Mouse (Mus musculus) cerebellum, adult 18-20 months (tissue): ENCODE measurements at regions not wholly inside any gene's neighbourhood (a gene's known extent, or its start where the extent isn't known, plus 50 kb on each side); places are given as distances from the start of the nearest gene placed in this dataset.
"Not testable (repeated sequence)": the region's sequence is repeated elsewhere in the genome, so short reads cannot be mapped to it uniquely, and the experiment has no call there.

Source experiments
- DNase-seq, 2 experiments: peaks; one replicate each; pipeline ENCODE4 v3.0.0; 2021

DNA sequence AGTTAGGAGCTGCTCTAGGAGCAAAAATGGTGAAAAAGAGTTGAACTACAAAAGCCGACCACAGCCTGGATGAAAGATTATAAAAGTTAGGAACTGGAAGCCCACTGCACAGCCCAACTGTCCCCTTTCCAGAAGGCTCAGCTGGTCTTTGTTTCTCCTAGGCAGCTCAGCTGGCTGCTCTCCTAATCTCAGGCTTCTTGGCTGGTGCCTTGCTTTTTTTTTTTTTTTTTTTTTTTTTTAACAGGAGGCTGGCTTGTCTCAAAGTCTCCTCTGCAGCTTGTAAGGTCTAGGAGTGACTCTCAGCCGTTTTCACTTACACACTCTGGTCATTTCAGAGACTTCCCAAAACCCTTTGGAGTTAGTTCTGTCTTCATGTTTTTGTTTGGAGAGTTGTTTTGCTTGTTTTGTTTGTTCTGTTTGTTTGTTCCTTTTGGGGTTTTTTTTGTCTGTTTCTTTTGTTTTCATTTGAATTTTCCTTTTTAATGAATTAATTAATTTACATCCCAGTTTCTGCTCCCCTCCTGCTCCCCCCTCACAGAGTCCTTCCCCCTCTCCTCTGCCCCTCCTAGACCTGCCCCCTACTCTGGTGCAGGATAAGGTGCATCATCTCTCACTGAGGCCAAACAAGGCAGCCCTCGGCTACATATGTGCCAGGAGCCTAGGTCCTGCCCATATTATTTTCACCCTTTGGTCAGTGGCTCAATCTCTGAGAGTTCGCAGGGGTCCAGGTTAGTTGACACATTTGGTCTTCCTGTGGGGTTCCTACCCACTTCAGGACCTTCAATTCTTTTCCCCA is 225.6 kb upstream of the Gm11146 start:
- no peak for DNase-seq

DNA sequence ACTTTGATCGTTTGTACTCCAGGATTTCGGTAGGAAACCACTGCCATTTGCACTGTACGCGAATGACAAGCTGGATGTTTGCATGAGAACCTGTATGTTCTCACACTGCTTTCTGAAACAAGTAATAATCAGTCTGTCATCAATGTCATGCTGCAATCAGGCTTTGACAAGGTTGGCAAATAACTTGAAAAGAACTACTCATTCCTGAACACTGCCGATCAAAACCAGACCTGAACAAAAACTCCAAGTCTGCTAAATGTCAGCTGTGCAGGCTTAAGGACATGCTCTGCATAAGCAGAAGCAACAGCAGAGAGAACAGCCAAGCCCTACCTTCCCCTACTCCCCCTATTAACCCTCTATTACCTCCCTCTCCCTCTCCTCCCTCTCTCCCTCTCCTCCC is 197.8 kb upstream of the Gm11146 start:
- DNase-seq = no peak

- no peak for DNase-seq
Measured at GRCm38 (mm10) chr16:77796926-77797325, 195.0 kb upstream of the Gm11146 start.

- no peak for DNase-seq
Measured at GRCm38 (mm10) chr16:77789652-77790051, 187.8 kb upstream of the Gm11146 start.

DNA sequence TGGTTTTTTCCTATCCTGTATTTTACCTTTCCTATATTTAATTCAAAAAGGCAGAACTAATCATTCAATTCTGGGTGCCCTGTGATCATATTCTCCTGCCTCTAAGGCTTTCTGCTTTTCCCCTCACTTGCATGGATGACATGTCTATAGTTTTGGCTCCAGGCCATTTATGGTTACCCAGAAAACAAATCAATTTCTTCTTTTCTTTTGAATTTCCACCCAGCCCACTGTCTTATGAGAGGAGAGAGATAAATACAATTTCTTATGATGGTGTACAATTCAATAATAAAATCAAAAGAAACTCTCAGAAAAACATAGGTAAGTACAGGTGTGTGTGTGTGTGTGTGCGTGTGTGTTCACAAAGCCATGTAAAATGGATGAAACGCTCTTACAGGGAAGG is 187.3 kb upstream of the Gm11146 start:
- DNase-seq = no peak

DNA sequence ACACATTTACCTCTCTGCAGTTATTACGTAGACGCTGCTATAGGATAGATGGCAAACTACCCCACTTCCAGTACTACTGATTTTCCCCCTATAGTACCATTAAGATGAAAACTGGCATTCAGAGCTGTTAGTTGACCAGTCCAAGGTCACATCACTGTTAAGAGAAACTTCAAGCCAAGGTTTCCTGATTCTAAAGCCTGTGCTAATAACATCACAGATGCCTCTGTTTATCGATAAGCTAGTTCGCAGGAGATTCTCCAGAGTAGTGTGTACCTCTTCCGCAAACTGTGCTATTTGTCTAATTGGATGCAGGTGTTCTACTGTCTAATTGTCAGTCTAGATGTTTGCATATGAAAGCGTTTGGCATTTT is 186.9 kb upstream of the Gm11146 start:
- no peak for DNase-seq

DNA sequence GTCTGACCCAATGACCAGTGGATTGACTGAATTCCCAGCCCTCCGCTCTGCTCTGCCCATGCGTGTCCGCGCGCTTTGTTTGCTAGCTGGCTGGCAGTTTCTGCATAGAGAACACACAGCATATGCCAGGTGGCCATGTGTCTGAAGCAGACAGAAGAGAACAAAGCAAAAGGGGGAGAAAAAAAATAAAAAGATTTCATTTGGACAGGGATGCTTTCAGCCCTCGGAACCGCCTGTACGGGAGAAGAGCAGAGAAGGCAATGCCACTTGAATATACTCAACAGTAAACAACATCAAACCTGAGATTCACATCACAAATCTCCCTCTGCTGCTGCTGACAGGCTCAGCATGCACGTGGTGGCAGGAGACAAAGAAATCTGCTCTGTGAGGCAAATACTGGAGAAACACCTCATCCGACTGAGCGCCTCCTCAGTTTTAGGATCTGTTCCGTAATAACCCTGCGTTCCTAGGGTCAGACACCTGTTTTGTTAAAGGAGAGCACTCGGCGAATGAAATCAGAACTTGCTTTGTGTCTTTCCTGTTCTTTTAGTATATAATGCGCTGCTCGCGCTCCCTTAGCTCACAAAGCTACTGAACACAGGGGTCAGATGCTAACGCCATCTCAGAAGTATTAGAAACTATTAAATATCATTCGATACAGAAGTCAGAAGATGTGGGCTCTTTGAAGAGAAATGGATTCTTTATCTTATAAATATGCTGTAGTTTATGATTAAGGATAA is 186.3 kb upstream of the Gm11146 start:
- peak; percentile 57 to 58 for DNase-seq

DNA sequence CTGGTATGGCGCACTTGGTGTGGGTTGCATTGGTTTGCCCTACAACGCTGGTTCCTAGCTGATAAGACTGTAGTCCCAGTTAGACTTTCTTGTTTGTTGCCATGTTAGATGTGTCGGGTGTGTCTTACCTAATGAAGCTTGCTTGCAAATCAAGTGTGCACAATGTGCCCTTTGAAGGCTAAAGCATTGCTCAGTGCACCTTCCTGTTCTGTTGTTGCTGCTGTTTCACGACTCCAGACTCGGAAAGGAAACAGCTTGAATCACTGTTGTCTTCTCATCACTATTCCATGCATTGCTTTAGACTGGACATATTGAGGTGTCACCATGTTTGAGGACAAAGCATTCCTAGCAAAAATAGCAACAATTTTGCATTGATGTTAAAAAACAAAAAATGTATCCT is 185.1 kb upstream of the Gm11146 start:
- DNase-seq = no peak

DNA sequence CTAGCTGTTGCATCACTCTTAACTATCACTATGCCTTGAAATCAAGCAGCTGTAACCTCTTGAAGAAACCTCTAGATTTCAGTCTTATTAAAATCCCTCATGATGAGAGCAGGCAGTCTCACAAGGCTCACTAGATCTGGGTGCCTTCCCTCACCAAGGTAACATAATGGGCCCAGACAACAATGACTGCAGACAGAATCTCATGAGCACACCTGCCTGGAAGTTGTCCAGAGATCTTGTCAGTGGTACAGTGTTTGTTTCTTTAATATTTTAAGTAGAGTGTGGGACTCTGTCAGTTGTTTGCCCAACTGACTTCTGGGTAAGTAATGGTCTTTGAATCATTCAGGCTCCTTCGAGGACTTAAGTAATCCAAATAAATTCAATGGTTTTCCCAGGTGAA is 177.1 kb upstream of the Gm11146 start:
- DNase-seq = no peak

GRCm38 (mm10) chr16:77772075-77772474 is 170.2 kb upstream of the Gm11146 start:
- DNase-seq = no peak

DNA sequence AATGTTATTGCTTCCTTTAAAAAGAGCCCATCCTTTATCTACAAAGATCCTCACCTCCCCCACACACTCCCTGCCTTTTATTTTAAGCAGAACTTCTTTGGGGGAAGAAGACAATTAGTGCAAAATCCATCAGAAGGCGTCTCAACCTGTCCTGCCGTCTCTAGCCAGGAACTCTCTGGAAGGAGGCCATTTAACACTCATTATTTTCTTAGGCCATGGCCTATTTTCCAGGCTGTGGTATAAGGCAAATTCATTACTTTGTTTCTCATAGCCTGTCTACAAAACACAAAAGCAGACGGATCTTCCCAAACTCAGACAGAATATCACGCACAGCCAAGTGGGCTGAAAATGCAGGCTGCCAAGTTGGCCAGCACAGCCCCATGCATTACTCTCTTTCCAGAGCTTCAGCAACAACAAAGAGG is 159.0 kb upstream of the Gm11146 start:
- peak in 1 of 2 experiments; percentile 5 for DNase-seq

DNA sequence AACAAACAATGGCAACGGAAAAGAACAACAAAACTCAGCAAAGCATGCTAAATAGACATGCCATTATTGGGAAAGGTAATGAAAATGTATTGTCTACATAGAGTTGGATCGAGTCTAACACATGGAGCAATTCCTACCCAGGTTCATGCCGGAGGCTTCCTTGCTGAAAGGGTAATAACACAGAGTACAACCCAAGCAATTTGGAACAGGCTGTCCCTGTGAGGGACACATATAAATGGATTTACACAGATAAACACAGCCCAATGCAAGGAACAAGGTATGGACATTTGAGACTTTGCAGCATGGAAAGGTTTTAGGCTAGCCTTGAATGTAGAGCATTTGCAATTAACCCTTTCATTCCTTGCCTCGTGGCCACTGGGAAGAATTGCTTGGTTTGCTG is 158.6 kb upstream of the Gm11146 start:
- DNase-seq = peak; percentile 9 to 11

GRCm38 (mm10) chr16:77759997-77760396 is 158.1 kb upstream of the Gm11146 start:
- peak; percentile 13 to 29 for DNase-seq

GRCm38 (mm10) chr16:77754882-77755281 is 153.0 kb upstream of the Gm11146 start:
- no peak for DNase-seq

DNA sequence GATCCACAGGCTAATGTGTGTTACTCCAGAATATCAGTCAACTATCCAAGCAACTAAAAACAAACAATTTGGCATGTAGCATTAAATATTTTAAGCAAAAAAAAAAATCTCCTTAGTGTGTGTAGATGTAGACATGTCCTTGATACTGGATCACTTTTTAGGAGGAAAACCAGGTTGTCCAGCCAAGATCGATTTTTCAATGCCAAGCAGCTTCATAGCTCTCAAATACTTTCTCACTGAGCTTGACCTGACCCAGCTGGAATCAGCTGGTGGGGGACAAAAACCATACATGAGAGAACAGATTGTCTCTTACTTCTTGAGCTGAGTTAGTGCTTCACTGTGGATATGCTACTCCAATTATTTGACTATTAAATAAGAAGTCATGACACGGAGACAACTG is 147.6 kb upstream of the Gm11146 start:
- no peak for DNase-seq

- no peak for DNase-seq
Measured at GRCm38 (mm10) chr16:77743838-77744237, 141.9 kb upstream of the Gm11146 start.

- DNase-seq = no peak
Measured at GRCm38 (mm10) chr16:77738821-77739220, 136.9 kb upstream of the Gm11146 start.

GRCm38 (mm10) chr16:77719377-77719776 is 117.5 kb upstream of the Gm11146 start:
- DNase-seq = no peak

- DNase-seq = not testable (repeated sequence)
Measured at GRCm38 (mm10) chr16:77717766-77718165, 115.9 kb upstream of the Gm11146 start.

GRCm38 (mm10) chr16:77704726-77705125 is 102.8 kb upstream of the Gm11146 start:
- peak in 1 of 2 experiments; percentile 7 for DNase-seq

DNA sequence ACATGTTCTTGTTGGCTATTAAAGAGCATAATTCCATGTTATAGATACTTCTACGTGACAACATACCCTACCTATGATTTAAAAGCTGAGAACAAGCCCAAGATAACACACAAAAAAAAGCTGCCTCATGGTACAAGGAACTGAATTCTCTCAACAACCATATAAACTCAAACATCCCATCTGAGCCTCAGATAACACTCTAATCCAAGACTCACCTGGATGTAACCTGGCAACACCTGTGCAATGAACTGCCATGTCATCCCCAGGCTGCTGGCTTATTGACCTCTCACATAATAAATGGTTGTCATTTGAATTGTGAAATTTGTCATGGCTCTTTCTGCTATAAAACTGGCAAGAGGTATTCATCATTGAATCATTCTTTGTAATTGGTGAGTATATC is 93.5 kb upstream of the Gm11146 start:
- DNase-seq = no peak

DNA sequence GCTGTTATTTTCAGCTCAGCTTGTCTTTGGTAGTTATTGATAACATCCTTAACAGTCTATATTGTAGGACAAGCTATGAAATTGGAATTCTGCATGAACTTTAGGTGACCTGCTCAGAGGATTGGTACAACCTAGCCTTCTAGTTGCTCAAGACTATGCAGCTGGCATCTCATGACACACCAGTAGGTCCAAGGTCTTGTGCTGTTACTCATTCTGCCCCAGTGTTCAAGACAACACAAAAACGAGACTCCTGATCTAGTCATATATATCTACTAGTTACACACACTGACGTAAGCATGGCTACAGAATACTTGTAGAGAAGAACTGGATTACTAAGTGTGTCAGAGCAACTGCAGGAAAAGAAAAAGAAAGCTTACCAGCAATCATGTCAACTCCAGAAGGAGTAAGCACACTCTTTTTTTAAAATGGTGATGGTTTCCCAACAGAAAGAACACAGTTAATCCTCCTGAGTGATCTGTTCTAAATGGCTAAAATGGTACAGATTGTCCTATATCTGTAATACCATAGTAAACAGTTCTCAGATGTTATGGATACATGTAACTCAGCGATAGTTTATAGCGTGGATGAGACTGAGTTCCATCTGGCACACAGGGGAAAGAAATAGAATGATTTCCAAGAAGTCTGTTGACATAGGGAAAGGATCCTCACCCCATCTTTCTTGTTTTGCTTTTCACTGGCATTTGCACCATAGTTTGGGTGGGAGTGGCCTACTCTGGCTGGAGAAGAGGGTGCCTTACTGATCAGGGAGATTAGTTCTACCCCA is 85.4 kb upstream of the Gm11146 start:
- DNase-seq = no peak

GRCm38 (mm10) chr16:77685651-77686190 is 83.8 kb upstream of the Gm11146 start:
- DNase-seq = peak; percentile 39
